Mouse (Mus musculus) megakaryocyte, embryonic 14.5 days (primary cell): ENCODE measurements around the gene Pld3.

Source experiments
- FLI1 ChIP-seq: IDR thresholded peaks from 2 replicates; pipeline ENCODE4 v1.6.1; 2012; ENCODE audit warnings: low read length, inconsistent platforms, mixed read lengths
- GATA1 ChIP-seq: IDR thresholded peaks from 3 replicates; pipeline ENCODE4 v1.6.1; 2012; ENCODE audit warnings: mixed read lengths, low read length, inconsistent platforms, borderline replicate concordance

DNA sequence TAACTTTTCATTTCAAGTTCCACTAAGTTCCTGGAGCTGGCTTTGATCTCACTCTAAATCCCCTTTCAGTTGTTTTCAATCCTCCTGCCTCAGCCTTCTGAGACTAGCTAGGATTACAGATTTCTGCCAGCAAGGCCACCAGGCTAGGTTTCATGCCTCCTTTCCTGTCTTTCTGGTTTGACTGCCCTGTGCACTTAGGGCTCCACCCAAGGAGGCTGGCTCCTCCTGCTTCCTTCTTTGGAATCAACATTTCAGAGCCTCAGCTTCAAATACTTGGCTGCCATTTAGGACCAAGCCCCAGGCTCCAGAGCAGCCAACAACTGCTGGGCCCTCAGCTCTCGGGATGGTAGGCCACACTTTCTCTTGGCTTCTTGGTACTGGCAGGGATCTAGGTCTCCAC, 32.4 kb downstream of the Pld3 start:
- TF ChIP-seq GATA1, result no peak
- no peak for TF ChIP-seq FLI1
